Mouse (Mus musculus): ENCODE measurements around the gene Tmem217.

- no peak; the same call in 1 of the 2 replicates for TF ChIP-seq EP300 (IDR thresholded peaks at IDR 0.05; ENCODE audit: low read depth)
- TF ChIP-seq CTCF (IDR thresholded peaks at IDR 0.05; ENCODE audit: low read depth), result no peak
These were observed 10.8 kb downstream of the Tmem217 start for GRCm38 (mm10) chr17:29541419-29541818.
